Mouse (Mus musculus) regulatory T cell (primary cell): Measurements from ENCODE around the gene Srebf1.

ENCODE experiments used
- in situ Hi-C: fragments of 300-600 bp; cut with MboI, MseI; formaldehyde crosslinking; loops from one replicate; pipeline ENCODE4 v1.15.1; 2025; ENCODE audit warnings: high pct_unique_total_duplicates

Gene Srebf1

GRCm38 (mm10) chr11:60222469-60223236, at the start of gene Srebf1:
TSS of gene Srebf1 (minus strand) at chr11:60222581.
- in situ Hi-C loops = no loop called here

DNA sequence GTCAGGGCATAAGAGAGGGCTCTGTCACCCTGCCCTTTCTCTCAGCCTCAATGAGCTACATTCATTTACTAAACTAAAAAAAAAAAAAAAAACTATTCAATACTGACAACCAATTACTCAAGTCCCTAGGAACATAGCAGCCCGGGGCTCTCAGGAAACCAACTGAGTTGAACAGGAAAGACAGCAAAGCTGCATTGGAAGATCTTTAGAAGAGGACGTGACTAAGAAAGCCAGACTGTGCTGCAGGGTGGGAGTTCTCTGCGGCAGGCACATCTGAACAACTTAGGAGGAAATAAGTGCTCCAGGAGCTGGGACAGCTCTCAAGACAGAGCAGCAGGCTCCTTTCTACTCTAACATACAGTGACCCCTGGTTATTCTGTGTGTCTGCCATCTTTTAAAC, 46.2 kb upstream of the Srebf1 start:
- in situ Hi-C loops = no loop called here

- in situ Hi-C loops = no loop called here
These were observed 43.0 kb upstream of the Srebf1 start for GRCm38 (mm10) chr11:60265271-60265985.

DNA sequence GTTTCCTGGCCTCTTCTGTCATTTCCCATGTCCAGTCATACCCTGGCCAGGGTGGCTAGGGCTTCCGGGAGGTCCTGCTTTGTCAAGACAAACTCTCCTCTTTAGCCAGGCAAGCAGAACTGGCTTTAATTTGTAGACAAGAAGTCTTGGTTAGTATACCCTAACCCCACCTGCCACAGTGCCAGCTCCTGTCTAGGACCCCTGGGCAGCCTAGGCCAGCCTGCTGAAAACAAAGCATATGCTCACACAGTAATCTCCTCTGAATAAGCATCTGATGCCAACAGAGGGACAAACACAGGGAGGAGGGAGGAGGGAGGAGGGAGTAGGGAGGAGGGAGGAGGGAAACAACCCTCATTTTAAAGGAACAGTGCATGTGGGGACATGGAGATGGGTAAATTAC, 42.3 kb upstream of the Srebf1 start:
- in situ Hi-C loops = no loop called here

- in situ Hi-C loops = no loop called here
These were observed 40.0 kb upstream of the Srebf1 start for GRCm38 (mm10) chr11:60262396-60262795.

DNA sequence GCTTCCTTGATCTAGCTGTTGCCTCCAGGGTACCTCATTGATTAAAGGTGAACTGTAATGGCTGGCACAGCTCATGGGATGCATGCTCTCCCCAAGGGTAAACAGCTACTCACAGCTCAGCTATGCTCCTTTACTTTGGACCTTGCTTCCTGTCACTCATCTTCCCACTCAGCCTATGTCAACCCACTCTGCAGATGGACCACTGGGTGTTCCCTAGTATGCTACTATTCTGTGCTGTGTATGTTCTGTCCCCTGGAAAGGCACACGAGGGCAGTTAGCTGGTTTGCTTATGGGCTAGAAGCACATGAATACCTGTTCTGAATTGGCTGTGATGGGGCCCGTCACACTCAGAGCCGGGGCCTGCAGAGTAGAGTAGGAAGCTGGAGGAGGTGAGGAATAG, 38.4 kb upstream of the Srebf1 start:
- in situ Hi-C loops = no loop called here

- in situ Hi-C loops = no loop called here
These were observed 35.3 kb upstream of the Srebf1 start for GRCm38 (mm10) chr11:60257696-60258095.

- in situ Hi-C loops = no loop called here
These were observed 34.3 kb upstream of the Srebf1 start for GRCm38 (mm10) chr11:60256713-60257112.

- in situ Hi-C loops = no loop called here
These were observed 33.8 kb upstream of the Srebf1 start for GRCm38 (mm10) chr11:60256176-60256681.

- in situ Hi-C loops = no loop called here
These were observed 33.3 kb upstream of the Srebf1 start for GRCm38 (mm10) chr11:60255639-60256038.

DNA sequence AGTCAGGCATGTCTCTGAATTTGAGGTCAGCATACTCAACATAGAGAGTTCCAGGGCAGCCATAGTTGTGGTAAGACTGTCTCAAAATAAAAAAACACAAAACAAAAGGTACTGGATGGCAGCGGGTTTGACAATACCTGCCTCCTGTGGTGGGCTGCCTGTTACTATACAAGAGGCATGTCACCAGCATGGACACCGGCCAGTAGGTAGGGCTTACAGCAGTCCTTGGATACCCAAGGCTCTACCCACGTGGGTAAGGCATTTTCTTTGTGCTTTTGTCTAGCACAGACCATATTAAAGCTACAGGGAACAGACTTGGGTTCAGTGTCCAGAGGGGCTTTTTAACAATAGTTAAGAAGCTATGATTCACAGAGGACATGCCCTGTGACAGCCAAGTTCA, 32.8 kb upstream of the Srebf1 start:
- in situ Hi-C loops = no loop called here

- in situ Hi-C loops = no loop called here
These were observed 31.9 kb upstream of the Srebf1 start for GRCm38 (mm10) chr11:60254308-60254707.

- in situ Hi-C loops = no loop called here
These were observed 31.2 kb upstream of the Srebf1 start for GRCm38 (mm10) chr11:60253546-60253945.

DNA sequence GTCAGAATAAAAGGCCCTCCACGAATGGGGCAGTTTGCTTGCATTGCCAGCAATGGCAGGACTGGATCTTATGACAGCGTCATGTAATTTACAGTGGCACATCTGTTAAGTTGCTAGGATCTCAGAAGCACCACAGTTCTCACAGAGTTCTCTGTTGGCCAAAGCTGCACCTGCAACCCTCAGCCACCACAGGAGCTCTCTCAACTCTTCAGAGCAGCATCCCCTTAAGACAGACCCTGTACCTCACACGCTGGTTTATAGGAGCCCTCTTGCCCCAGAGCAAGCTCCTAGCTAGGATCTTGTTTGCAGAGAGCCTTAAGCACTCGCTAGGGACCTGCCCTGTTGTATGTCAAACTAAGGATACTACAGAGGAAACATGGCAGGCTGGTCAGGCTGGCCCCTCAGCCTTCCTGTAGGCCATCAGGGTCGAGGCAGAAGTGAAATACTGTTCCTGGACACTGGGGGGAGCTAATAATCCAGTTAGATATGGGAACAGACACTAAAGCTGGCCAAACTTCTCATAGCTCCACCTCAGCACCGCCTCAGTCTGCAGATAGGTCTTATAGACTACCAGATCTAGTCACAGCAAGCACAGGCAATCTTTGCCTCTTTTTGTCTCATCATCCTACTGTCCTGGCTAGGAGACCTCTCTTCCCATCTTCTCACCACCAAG, 28.7 kb upstream of the Srebf1 start:
- in situ Hi-C loops = no loop called here

DNA sequence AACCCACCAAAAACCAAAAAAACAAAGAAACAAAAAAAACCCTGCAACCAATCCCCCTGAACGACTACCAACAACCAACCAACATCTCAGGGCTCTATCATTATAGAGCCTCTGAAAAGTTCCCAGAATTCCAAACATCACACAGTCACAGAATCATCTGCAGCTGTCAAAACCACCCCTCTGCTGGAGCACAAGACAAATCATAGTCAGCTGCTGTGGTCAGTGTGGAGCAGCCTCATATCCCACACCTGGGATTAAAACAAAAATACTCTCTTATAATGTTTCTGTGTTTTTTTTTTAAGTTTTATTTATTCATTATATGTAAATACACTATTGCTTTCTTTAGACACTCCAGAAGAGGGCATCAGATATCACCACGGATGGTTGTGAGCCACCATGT, 27.5 kb upstream of the Srebf1 start:
- in situ Hi-C loops = no loop called here

- in situ Hi-C loops = no loop called here
These were observed 26.4 kb upstream of the Srebf1 start for GRCm38 (mm10) chr11:60248596-60249404.

- in situ Hi-C loops = no loop called here
These were observed 25.6 kb upstream of the Srebf1 start for GRCm38 (mm10) chr11:60247753-60248550.

- in situ Hi-C loops = no loop called here
These were observed 23.7 kb upstream of the Srebf1 start for GRCm38 (mm10) chr11:60246077-60246476.

- in situ Hi-C loops = no loop called here
These were observed 22.2 kb upstream of the Srebf1 start for GRCm38 (mm10) chr11:60244503-60245143.

- in situ Hi-C loops = no loop called here
These were observed 18.1 kb upstream of the Srebf1 start for GRCm38 (mm10) chr11:60240509-60240908.
